Mouse (Mus musculus) heart, postnatal 0 days (tissue): ENCODE measurements around the gene Clnk. TPM values are rescaled to one million over a fixed set of nuclear protein-coding genes. Genes with fewer than 3 reads are reported as not detected.
A peak's percentile ranks its signal among the peaks of the same experiment; 100 is the strongest.

Experiments used
- ATAC-seq: fragments of 200-750 bp; cut with Nextera tagmentation; 2 replicates; pipeline ENCODE4 v1.8.0; 2017; ENCODE audit warnings: low read depth, moderate number of reproducible peaks, moderate library complexity; ENCODE audit not compliant: insufficient read depth
- DNase-seq: peaks from one replicate; pipeline ENCODE4 v3.0.0-alpha.2; 2016; ENCODE audit warnings: low spot score
- H3K27ac ChIP-seq: fragments of 300-500 bp; sonication (generic); 2 replicates; pipeline ENCODE4 v1.5.1; 2014; ENCODE audit warnings: low read depth, mild to moderate bottlenecking
- H3K27me3 ChIP-seq: fragments of 300-500 bp; sonication (generic); 2 replicates; pipeline ENCODE4 v1.6.1; 2014; ENCODE audit warnings: low read length, mixed read lengths; ENCODE audit not compliant: control insufficient read depth, insufficient read depth
- H3K36me3 ChIP-seq: fragments of 300-500 bp; sonication (generic); replicated peaks from 2 replicates; pipeline ENCODE4 v1.6.1; 2014; ENCODE audit warnings: low read length, mixed read lengths; ENCODE audit not compliant: control insufficient read depth, insufficient read depth
- H3K4me1 ChIP-seq: fragments of 300-500 bp; sonication (generic); 2 replicates; pipeline ENCODE4 v1.6.1; 2014; ENCODE audit warnings: antibody characterized with exemption; ENCODE audit not compliant: control insufficient read depth, insufficient read depth
- H3K4me2 ChIP-seq: fragments of 300-500 bp; sonication (generic); 2 replicates; pipeline ENCODE4 v1.6.1; 2014; ENCODE audit warnings: low read depth, mild to moderate bottlenecking, low read length, moderate library complexity
- H3K4me3 ChIP-seq: fragments of 300-500 bp; sonication (generic); 2 replicates; pipeline ENCODE4 v1.5.1; 2014; ENCODE audit warnings: low read depth, low read length
- H3K9ac ChIP-seq: fragments of 300-500 bp; sonication (generic); replicated peaks from 2 replicates; pipeline ENCODE4 v1.6.1; 2014; ENCODE audit warnings: low read depth, low read length, mixed read lengths
- H3K9me3 ChIP-seq: fragments of 300-500 bp; sonication (generic); replicated peaks from 2 replicates; pipeline ENCODE4 v1.6.1; 2016; ENCODE audit warnings: low read length; ENCODE audit not compliant: control insufficient read depth
- CTCF ChIP-seq: IDR thresholded peaks from 2 replicates; pipeline ENCODE4 v1.5.1; 2016; ENCODE audit warnings: antibody characterized with exemption, control low read depth, low read depth
- EP300 ChIP-seq: IDR thresholded peaks from 2 replicates; pipeline ENCODE4 v1.6.1; 2016; ENCODE audit warnings: antibody characterized with exemption, low read depth
- WGBS: fragments of 180-500 bp; shearing (Covaris S2); extraction: QIAGEN DNeasy Blood & Tissue Kit; methylation state at CpG from one replicate; pipeline ENCODE4 v1.1.7; 2014; 5-methylcytosine and 5-hydroxymethylcytosine counted together
- polyA plus RNA-seq: library from polyadenylated mRNA; unstranded; fragments of >200 nt; fragmentation: Nextera tagmentation; extraction: Ambion mirVana; gene quantifications from 2 replicates; pipeline ENCODE4 v1.2.1, GENCODE M21; 2015
- total RNA-seq: library from RNA; depleted of rRNA; stranded (reverse); fragments of >200 nt; gene quantifications from 2 replicates; pipeline ENCODE4 v1.2.3, GENCODE M21; 2014; ENCODE audit warnings: low replicate concordance

Gene Clnk
- total and polyA plus RNA-seq, 2 experiments from 2014 or later = not detected

- 28% methylated on average over 4 of the region's 4 CpGs for WGBS
- Histone ChIP-seq H3K9ac (no peak overlapping the region), H3K9me3 (no peaks in the 10 kb centered on the region), H3K36me3 (no peaks in the 10 kb centered on the region), H3K4me2 (no peak overlapping the region), H3K4me1 (peaks cover 7% of the 10 kb centered on the region; the same call in 1 of the 2 replicates), H3K27me3 (no peaks in the 10 kb centered on the region), H3K4me3 (no peak overlapping the region), H3K27ac (no peak overlapping the region)
- DNase-seq (peak; percentile 47), ATAC-seq (no peak)
- TF ChIP-seq EP300 (no peak), CTCF (peak; percentile 80)
Observed at GRCm38 (mm10) chr5:38781813-38782212, 94.8 kb downstream of the Clnk start.

GRCm38 (mm10) chr5:38780631-38781030, 96.0 kb downstream of the Clnk start:
- no peaks in the 10 kb centered on the region for H3K36me3 ChIP-seq
- TF ChIP-seq CTCF = no peak
- WGBS = 43% methylated on average over 8 of the region's 8 CpGs
- H3K27ac ChIP-seq = no peak overlapping the region
- ATAC-seq = no peak; the same call in 1 of the 2 replicates
- no peaks in the 10 kb centered on the region for H3K27me3 ChIP-seq
- H3K4me1 ChIP-seq = peaks cover 7% of the 10 kb centered on the region; the same call in 1 of the 2 replicates
- H3K4me2 ChIP-seq = no peak overlapping the region
- DNase-seq = no peak
- no peak overlapping the region for H3K4me3 ChIP-seq
- H3K9me3 ChIP-seq = no peaks in the 10 kb centered on the region
- no peak overlapping the region for H3K9ac ChIP-seq

DNA sequence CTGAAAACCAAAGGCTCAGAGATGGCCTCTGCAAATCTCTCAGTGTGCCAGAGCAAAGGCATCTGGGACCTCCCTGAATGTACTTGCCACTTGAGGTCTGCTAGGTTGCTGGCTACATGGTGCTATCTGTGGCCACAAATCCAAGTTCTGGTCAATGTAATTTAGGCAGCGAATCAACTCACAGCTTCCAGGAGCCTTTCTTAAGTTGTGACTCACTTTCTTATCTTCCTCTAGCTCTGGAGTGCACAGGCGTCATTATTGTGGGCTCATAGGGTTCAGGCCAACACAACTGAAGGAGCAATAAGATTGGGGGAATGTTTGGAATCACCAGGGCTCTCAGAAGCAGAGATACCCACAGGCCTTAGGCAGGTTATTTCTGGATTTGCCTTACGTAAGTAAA, 96.6 kb downstream of the Clnk start:
- Histone ChIP-seq H3K4me2 (no peak overlapping the region), H3K27me3 (no peaks in the 10 kb centered on the region), H3K9me3 (no peaks in the 10 kb centered on the region), H3K4me1 (peaks cover 7% of the 10 kb centered on the region; the same call in 1 of the 2 replicates), H3K36me3 (no peaks in the 10 kb centered on the region), H3K4me3 (no peak overlapping the region), H3K27ac (no peak overlapping the region), H3K9ac (no peak overlapping the region)
- ATAC-seq (peak; percentile 44; the same call in 1 of the 2 replicates), DNase-seq (no peak)
- no peak for TF ChIP-seq CTCF
- no peak for TF ChIP-seq EP300
- WGBS = 26% methylated on average over 3 of the region's 3 CpGs

DNA sequence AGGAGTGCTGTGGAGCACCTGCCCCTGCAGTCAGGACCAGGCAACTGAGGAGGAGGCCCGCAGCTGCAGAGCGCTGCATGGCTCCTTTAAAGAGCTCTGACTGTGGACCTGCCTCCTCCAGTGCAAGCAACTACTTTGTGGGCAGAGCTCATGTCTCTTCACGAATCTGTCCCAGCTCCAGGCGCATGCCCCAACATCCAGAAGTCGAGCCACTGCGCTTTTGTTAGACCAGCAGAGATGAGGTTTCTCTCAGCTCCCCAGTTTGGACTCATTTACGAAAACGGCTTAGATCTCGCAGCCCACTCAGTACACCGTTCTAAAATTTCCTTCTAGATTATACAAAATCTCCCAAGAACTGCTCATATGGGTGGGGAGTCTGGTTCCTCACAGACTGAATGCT, 101.1 kb downstream of the Clnk start:
- Histone ChIP-seq H3K4me2 (no peak overlapping the region), H3K9ac (no peak overlapping the region), H3K36me3 (no peaks in the 10 kb centered on the region), H3K27ac (no peak overlapping the region), H3K27me3 (no peaks in the 10 kb centered on the region), H3K4me3 (no peak overlapping the region), H3K4me1 (peaks cover 7% of the 10 kb centered on the region; the same call in 1 of the 2 replicates), H3K9me3 (no peaks in the 10 kb centered on the region)
- ATAC-seq = no peak
- TF ChIP-seq EP300 (no peak), CTCF (no peak)
- WGBS = 69% methylated on average over 10 of the region's 10 CpGs
- DNase-seq = no peak

- Histone ChIP-seq H3K4me2 (no peak overlapping the region), H3K4me1 (no peaks in the 10 kb centered on the region), H3K4me3 (no peak overlapping the region), H3K9me3 (no peaks in the 10 kb centered on the region), H3K27me3 (no peaks in the 10 kb centered on the region), H3K9ac (no peak overlapping the region), H3K27ac (no peak overlapping the region), H3K36me3 (no peaks in the 10 kb centered on the region)
- WGBS = 7% methylated on average over 3 of the region's 3 CpGs
- TF ChIP-seq EP300 (no peak), CTCF (peak; percentile 72)
- ATAC-seq (no peak), DNase-seq (no peak)
Observed at GRCm38 (mm10) chr5:38754950-38755349, 121.7 kb downstream of the Clnk start.

DNA sequence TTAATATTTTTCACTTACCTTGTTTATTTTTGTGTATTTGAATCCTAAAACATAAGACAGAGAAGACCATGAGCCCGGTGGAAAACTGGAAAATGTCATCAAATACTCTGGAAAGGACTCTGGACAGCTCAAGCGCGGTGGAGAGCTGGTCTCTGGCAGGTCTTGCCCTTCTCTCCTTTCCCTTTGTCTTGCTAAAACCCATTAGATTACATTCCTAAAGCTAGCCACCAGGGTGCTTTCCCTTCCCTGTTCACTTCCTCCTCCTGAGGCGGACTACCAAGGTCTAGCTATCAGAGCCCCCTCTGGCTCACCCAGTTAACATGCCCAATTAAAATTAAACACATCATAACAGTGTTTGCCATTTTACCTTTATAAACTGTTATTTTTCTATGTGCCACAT, 123.9 kb downstream of the Clnk start:
- H3K27me3 ChIP-seq = no peaks in the 10 kb centered on the region
- 13% methylated on average over 4 of the region's 4 CpGs for WGBS
- no peaks in the 10 kb centered on the region for H3K4me1 ChIP-seq
- DNase-seq = no peak
- no peak for TF ChIP-seq EP300
- TF ChIP-seq CTCF = no peak
- H3K4me2 ChIP-seq = no peak overlapping the region
- H3K27ac ChIP-seq = no peak overlapping the region
- no peaks in the 10 kb centered on the region for H3K9me3 ChIP-seq
- no peak overlapping the region for H3K9ac ChIP-seq
- H3K36me3 ChIP-seq = no peaks in the 10 kb centered on the region
- H3K4me3 ChIP-seq = no peak overlapping the region
- ATAC-seq = no peak
